Mouse (Mus musculus) midbrain, embryonic 15.5 days (tissue): ENCODE results near the gene Klhl20. TPM values are rescaled to one million over a fixed set of nuclear protein-coding genes. Genes with fewer than 3 reads are reported as not detected.
A peak's percentile ranks its signal among the peaks of the same experiment; 100 is the strongest.
"Not testable (repeated sequence)": the region's sequence is repeated elsewhere in the genome, so short reads cannot be mapped to it uniquely, and the experiment has no call there.

Experiments used
- ATAC-seq: fragments of 200-750 bp; cut with Nextera tagmentation; replicated peaks from 2 replicates; pipeline ENCODE4 v1.8.0; 2017; ENCODE audit warnings: moderate TSS enrichment
- H3K27ac ChIP-seq: fragments of 300-500 bp; sonication (generic); 2 replicates; pipeline ENCODE4 v1.5.1; 2015; ENCODE audit warnings: mild to moderate bottlenecking, inconsistent platforms
- H3K27me3 ChIP-seq: fragments of 300-500 bp; sonication (generic); replicated peaks from 2 replicates; pipeline ENCODE4 v1.6.1; 2015; ENCODE audit warnings: inconsistent platforms
- H3K36me3 ChIP-seq: fragments of 300-500 bp; sonication (generic); replicated peaks from 2 replicates; pipeline ENCODE4 v1.6.1; 2015; ENCODE audit warnings: inconsistent platforms
- H3K4me1 ChIP-seq: fragments of 300-500 bp; sonication (generic); 2 replicates; pipeline ENCODE4 v1.6.1; 2015; ENCODE audit warnings: inconsistent platforms
- H3K4me2 ChIP-seq: fragments of 300-500 bp; sonication (generic); 2 replicates; pipeline ENCODE4 v1.6.1; 2015; ENCODE audit warnings: inconsistent platforms, mild to moderate bottlenecking, moderate library complexity
- H3K4me3 ChIP-seq: fragments of 300-500 bp; sonication (generic); 2 replicates; pipeline ENCODE4 v1.5.1; 2015; ENCODE audit warnings: mild to moderate bottlenecking, inconsistent platforms
- H3K9ac ChIP-seq: fragments of 300-500 bp; sonication (generic); 2 replicates; pipeline ENCODE4 v1.6.1; 2015; ENCODE audit warnings: mild to moderate bottlenecking, inconsistent platforms
- H3K9me3 ChIP-seq: fragments of 300-500 bp; sonication (generic); 2 replicates; pipeline ENCODE4 v1.6.1; 2016; ENCODE audit warnings: inconsistent platforms
- WGBS: fragments of 180-500 bp; shearing (Covaris S2); methylation state at CpG from one replicate; pipeline ENCODE4 v1.1.7; 2015; ENCODE audit warnings: mixed read lengths; 5-methylcytosine and 5-hydroxymethylcytosine counted together
- polyA plus RNA-seq: library from polyadenylated mRNA; unstranded; fragments of >200 nt; fragmentation: Nextera tagmentation; extraction: Ambion mirVana; gene quantifications from 2 replicates; pipeline ENCODE4 v1.2.1, GENCODE M21; 2015

Gene Klhl20
- 16.1 and 18.1 TPM in 2 replicates for polyA plus RNA-seq

GRCm38 (mm10) chr1:161130726-161131664 lies at the start of gene Klhl20:
Gene Klhl20, minus strand, starts transcription at chr1:161131511.
- WGBS = 2% methylated on average over 41 of the region's 41 CpGs
- peak; percentile 99 for ATAC-seq
- Histone ChIP-seq H3K27me3 (0 out of 2 replicates have a peak, but pooled peaks cover 7% of the 10 kb centered on the region), H3K4me2 (peak within 1 kb of the TSS; percentile 74), H3K27ac (peak within 1 kb of the TSS; percentile 83), H3K9me3 (no peaks in the 10 kb centered on the region), H3K4me1 (peaks cover 18% of the 10 kb centered on the region), H3K36me3 (no peaks in the 10 kb centered on the region), H3K4me3 (peak within 1 kb of the TSS; percentile 93), H3K9ac (peak within 1 kb of the TSS; percentile 91)

GRCm38 (mm10) chr1:161180674-161181073 lies 49.4 kb upstream of the Klhl20 start:
- Histone ChIP-seq H3K9me3 (no peaks in the 10 kb centered on the region), H3K9ac (no peak overlapping the region), H3K27me3 (no peaks in the 10 kb centered on the region), H3K27ac (no peak overlapping the region), H3K36me3 (no peaks in the 10 kb centered on the region), H3K4me1 (no peaks in the 10 kb centered on the region), H3K4me3 (no peak overlapping the region), H3K4me2 (no peak overlapping the region)
- 57% methylated on average over 8 of the region's 8 CpGs for WGBS
- ATAC-seq = no peak

DNA sequence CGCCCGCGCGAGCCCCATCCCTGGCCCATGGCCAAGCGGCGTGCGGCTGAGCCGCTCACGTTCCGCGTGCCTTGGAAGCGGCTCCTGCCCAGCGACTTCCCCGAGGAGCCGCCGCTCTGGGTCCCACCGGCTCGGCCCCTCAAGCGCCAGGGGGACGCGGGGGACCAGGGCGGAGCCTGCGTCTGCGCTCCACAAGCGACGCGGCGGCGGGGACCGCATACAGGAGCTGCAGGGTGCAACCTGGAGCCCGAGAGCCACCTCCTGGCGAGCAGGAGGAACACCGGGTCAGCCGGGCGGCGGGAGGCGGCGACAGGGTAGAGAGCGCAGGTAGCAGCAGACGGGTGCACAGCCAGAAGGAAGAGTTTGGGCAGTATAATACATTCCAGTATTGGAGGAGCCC lies 39.3 kb upstream of the Klhl20 start:
- H3K9ac ChIP-seq = peak overlapping the region; percentile 58
- 0 out of 2 replicates have a peak, but pooled peaks cover 16% of the 10 kb centered on the region for H3K27me3 ChIP-seq
- under 1% methylated on average over 40 of the region's 40 CpGs for WGBS
- peak; percentile 97 for ATAC-seq
- H3K4me1 ChIP-seq = peaks cover 6% of the 10 kb centered on the region; the same call in 1 of the 2 replicates
- H3K4me3 ChIP-seq = peak overlapping the region; percentile 54
- H3K9me3 ChIP-seq = no peaks in the 10 kb centered on the region
- H3K36me3 ChIP-seq = no peaks in the 10 kb centered on the region
- no peak overlapping the region for H3K27ac ChIP-seq
- peak overlapping the region; percentile 87 for H3K4me2 ChIP-seq

DNA sequence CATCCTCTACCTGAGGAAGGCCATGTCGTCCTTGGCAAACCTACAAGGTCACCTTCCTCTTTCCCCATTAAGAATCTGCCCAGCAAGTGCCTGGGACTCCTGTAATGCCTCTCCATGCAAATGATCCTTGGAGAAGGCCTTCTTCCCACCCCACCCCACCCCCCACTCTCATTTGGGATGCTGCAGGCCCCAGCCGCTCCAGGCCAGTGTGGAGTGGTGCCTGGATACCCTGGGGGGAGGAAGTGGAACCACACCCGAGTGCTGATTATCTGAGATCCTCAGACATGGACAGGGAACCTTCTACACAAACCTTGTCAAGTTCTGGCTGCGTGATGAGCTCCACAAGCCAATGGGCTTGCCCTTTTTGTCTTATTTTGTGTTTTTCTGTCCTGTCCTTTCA lies 29.0 kb upstream of the Klhl20 start:
- no peak overlapping the region for H3K9ac ChIP-seq
- no peaks in the 10 kb centered on the region for H3K4me1 ChIP-seq
- WGBS = 61% methylated on average over 4 of the region's 4 CpGs
- ATAC-seq = no peak
- no peak overlapping the region for H3K4me2 ChIP-seq
- no peaks in the 10 kb centered on the region for H3K27me3 ChIP-seq
- no peaks in the 10 kb centered on the region for H3K36me3 ChIP-seq
- no peak overlapping the region for H3K27ac ChIP-seq
- H3K9me3 ChIP-seq = no peaks in the 10 kb centered on the region
- H3K4me3 ChIP-seq = no peak overlapping the region

GRCm38 (mm10) chr1:161159214-161159613 lies 27.9 kb upstream of the Klhl20 start, which contains the start of gene Tex50:
Gene Tex50, minus strand, starts transcription at chr1:161159314.
- Histone ChIP-seq H3K4me3 (no peak within 1 kb of the TSS), H3K4me2 (no peak within 1 kb of the TSS), H3K36me3 (no peaks in the 10 kb centered on the region), H3K9ac (no peak within 1 kb of the TSS), H3K27me3 (no peaks in the 10 kb centered on the region), H3K4me1 (no peaks in the 10 kb centered on the region), H3K9me3 (no peaks in the 10 kb centered on the region), H3K27ac (no peak within 1 kb of the TSS)
- 91% methylated on average over 3 of the region's 3 CpGs for WGBS
- ATAC-seq = no peak

- no peak for ATAC-seq
Measured at GRCm38 (mm10) chr1:161156546-161156945, 25.2 kb upstream of the Klhl20 start.

DNA sequence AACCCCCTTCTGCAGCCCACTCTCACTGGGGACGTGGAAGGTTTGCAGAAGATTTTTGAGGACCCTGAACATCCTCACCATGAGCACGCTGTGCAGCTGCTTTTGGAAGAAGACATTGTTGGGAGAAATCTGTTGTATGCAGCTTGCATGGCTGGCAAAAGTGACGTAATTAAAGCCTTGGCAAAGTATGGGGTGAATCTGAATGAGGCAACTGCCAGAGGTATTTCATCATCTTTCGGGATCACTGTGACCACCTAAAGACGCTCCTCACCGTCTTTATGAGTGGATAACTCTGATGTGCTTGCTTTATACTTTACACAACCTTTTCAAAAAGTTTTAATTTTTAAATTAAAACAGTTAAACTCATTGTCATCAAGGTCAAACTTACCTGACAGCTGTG lies 19.8 kb upstream of the Klhl20 start:
- 74% methylated on average over 6 of the region's 6 CpGs for WGBS
- Histone ChIP-seq H3K4me1 (no peaks in the 10 kb centered on the region), H3K4me2 (no peak overlapping the region), H3K9ac (no peak overlapping the region), H3K36me3 (no peaks in the 10 kb centered on the region), H3K27ac (no peak overlapping the region), H3K27me3 (no peaks in the 10 kb centered on the region), H3K4me3 (no peak overlapping the region), H3K9me3 (no peaks in the 10 kb centered on the region)
- ATAC-seq = no peak

More at GRCm38 (mm10) chr1:161156546-161156945, 25.2 kb upstream of the Klhl20 start:
- Histone ChIP-seq H3K27me3 (no peaks in the 10 kb centered on the region), H3K9ac (no peak overlapping the region), H3K36me3 (no peaks in the 10 kb centered on the region), H3K4me2 (no peak overlapping the region), H3K4me3 (no peak overlapping the region), H3K4me1 (no peaks in the 10 kb centered on the region), H3K27ac (no peak overlapping the region), H3K9me3 (no peaks in the 10 kb centered on the region)
- 84% methylated on average over 10 of the region's 10 CpGs for WGBS

DNA sequence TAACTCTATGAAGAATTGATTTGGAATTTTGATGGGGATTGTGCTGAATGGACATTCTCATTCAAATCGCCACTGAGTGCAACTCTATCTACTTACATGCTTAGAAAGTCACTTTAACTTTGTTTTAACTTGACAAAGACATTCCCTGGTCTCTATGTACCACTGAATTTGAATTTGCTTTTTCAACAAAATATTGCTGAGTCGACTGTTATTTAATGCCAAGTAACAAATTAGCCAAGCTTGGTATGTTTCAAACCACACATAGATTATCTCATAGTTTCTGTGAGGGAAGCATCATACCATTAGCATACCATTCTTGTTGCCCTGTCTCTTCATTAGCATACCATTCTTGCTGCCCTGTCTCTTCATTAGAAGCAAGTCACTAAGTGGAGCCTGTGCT lies 16.6 kb upstream of the Klhl20 start:
- H3K9ac ChIP-seq = no peak overlapping the region

DNA sequence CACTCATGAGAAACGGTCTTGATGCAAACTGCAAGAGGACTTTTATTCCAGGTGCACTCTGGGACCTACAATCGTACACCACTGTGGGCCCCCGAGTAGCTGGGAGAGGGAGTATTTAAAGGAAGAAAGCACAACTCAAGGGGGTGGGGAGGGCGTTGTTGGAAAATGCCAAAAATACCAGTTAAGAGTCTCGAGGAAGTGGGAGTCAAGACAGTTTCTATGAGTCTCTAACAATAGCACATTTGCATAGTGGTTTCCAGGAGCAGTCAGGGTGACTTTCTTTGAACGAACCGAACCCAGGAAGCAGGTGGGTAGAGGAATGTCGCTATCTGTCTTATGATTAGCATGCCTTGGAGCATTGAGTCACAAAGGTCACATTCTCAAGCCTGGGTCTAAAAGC lies 14.3 kb upstream of the Klhl20 start:
- WGBS = 84% methylated on average over 8 of the region's 8 CpGs
- not testable (repeated sequence) for H3K9ac ChIP-seq, H3K4me1 ChIP-seq, ATAC-seq, H3K36me3 ChIP-seq, H3K9me3 ChIP-seq, H3K27me3 ChIP-seq, H3K27ac ChIP-seq, H3K4me2 ChIP-seq, H3K4me3 ChIP-seq

More for the DNA sequence above, 16.6 kb upstream of the Klhl20 start:
- ATAC-seq = no peak
- Histone ChIP-seq H3K36me3 (no peaks in the 10 kb centered on the region), H3K27ac (no peak overlapping the region), H3K4me1 (peaks cover 3% of the 10 kb centered on the region; the same call in 1 of the 2 replicates), H3K4me3 (no peak overlapping the region), H3K9me3 (no peaks in the 10 kb centered on the region), H3K4me2 (no peak overlapping the region), H3K27me3 (no peaks in the 10 kb centered on the region)
- 75% methylated on average over 2 of the region's 2 CpGs for WGBS

DNA sequence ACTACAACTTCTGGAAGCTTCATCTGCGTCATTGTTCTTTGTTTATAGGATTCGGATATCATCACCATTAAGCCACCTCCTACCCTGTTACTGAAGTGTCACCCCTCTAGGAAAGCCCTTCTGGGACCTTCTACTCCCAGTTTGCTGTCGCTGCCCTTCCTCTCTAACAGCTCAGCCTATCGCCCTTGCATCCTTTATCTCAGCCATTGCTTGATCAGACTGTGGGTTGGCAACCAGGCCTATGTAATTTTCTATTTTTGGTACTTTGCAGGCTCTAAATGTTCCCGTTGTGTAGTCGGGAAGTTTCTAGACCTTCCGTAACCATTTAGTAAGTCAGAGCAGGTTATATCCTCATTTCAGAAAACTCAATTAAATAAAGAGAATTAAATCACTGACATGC lies 11.9 kb upstream of the Klhl20 start:
- H3K4me3 ChIP-seq = peak overlapping the region; percentile 44
- no peaks in the 10 kb centered on the region for H3K9me3 ChIP-seq
- H3K9ac ChIP-seq = no peak overlapping the region
- no peak overlapping the region for H3K27ac ChIP-seq
- H3K4me2 ChIP-seq = peak overlapping the region; percentile 60
- no peaks in the 10 kb centered on the region for H3K27me3 ChIP-seq
- 86% methylated on average over 7 of the region's 7 CpGs for WGBS
- peak; percentile 57; the same call in 1 of the 2 replicates for ATAC-seq
- H3K36me3 ChIP-seq = no peaks in the 10 kb centered on the region
- H3K4me1 ChIP-seq = peaks cover 3% of the 10 kb centered on the region; the same call in 1 of the 2 replicates

DNA sequence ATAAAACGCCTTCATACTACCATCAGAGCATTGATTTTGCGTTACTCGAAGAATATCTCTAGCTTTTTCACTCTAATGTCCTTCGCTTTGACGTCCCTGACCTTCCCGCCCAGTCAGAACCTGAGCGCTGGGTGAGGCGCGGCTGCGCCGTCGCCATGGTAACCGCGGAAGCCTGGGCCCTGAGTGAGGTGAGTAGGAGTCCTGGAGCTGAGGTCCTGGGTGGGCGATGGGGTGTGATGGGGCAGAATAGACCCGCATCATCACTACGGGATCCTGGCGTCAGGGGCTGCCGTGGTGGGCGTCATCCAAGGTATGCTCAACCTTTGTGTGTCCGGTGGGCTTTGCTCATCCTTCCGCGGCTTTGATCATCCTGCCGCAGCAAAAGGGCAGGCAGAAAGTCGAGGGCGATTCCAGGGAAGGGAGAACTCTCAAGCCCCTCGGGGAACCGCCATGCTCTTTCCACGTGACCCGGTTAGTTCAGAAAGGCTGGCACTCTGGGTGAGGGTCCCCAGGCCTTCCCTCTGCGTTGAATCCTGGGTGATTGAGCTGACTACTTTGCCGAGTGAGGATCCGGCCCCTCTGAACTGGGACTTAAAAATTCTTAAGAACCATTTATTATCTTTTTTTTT lies 11.3 kb upstream of the Klhl20 start, which contains the start of gene Ankrd45:
Gene Ankrd45, plus strand, starts transcription at position 161 of the 629 bp plus-strand sequence.
- Histone ChIP-seq H3K9ac (peak within 1 kb of the TSS; percentile 51), H3K9me3 (no peaks in the 10 kb centered on the region), H3K36me3 (no peaks in the 10 kb centered on the region), H3K4me1 (peaks cover 3% of the 10 kb centered on the region; the same call in 1 of the 2 replicates), H3K27me3 (no peaks in the 10 kb centered on the region), H3K27ac (peak within 1 kb of the TSS; percentile 55), H3K4me3 (peak within 1 kb of the TSS; percentile 44), H3K4me2 (peak within 1 kb of the TSS; percentile 60)
- 4% methylated on average over 33 of the region's 33 CpGs for WGBS
- ATAC-seq = peak; percentile 98
